Mouse (Mus musculus) CH12.LX (cell line): ENCODE measurements at regions not wholly inside any gene's neighbourhood (a gene's known extent, or its start where the extent isn't known, plus 50 kb on each side); places are given as distances from the start of the nearest gene placed in this dataset.

Experiments
- DNase-seq: peaks from one replicate; pipeline ENCODE4 v3.0.0-alpha.2; 2013; ENCODE audit errors: extremely low read depth
- H3K27ac ChIP-seq: 2 replicates; pipeline ENCODE4 v1.5.1; 2012; ENCODE audit warnings: low read depth, mild to moderate bottlenecking, control low read depth, moderate library complexity; ENCODE audit not compliant: insufficient read depth
- H3K27me3 ChIP-seq: replicated peaks from 2 replicates; pipeline ENCODE3; 2012; ENCODE audit warnings: inconsistent platforms
- H3K36me3 ChIP-seq, 2 experiments: replicated peaks in 1 of 2; 2 replicates each; pipeline versions ENCODE3 to v1.6.1; 2012; ENCODE audit warnings: inconsistent platforms in 1 of 2, low read length in 1 of 2, mild to moderate bottlenecking in 1 of 2, mixed read lengths in 1 of 2, moderate library complexity in 1 of 2; ENCODE audit not compliant: control insufficient read depth in 1 of 2, insufficient read depth in 1 of 2
- H3K4me1 ChIP-seq, 2 experiments: 2 replicates each; pipeline ENCODE4 v1.6.1; 2012; ENCODE audit warnings: inconsistent platforms in 1 of 2, moderate library complexity in 1 of 2; ENCODE audit not compliant: insufficient read depth in 2 of 2, control insufficient read depth in 1 of 2
- H3K4me2 ChIP-seq: 2 replicates; pipeline ENCODE4 v1.6.1; 2012; ENCODE audit warnings: low read depth, mild to moderate bottlenecking, control low read depth; ENCODE audit not compliant: poor library complexity, insufficient read depth, severe bottlenecking
- H3K4me3 ChIP-seq, 3 experiments: fragments of 150-350 bp in 1 of 3; sonication (generic) in 1 of 3; replicated peaks in 1 of 3; 2 replicates each; pipeline versions ENCODE3 to v1.5.1; 2011 to 2012; ENCODE audit warnings: low read depth in 2 of 3, low read length in 2 of 3, mild to moderate bottlenecking in 2 of 3, moderate library complexity in 2 of 3, control low read depth in 1 of 3, improper control_type of control experiment in 1 of 3, inconsistent platforms in 1 of 3, mixed read lengths in 1 of 3; ENCODE audit not compliant: poor library complexity in 1 of 3
- H3K79me2 ChIP-seq: replicated peaks from 2 replicates; pipeline ENCODE4 v1.6.1; 2012; ENCODE audit warnings: mild to moderate bottlenecking, moderate library complexity; ENCODE audit not compliant: control insufficient read depth, poor library complexity, insufficient read depth, severe bottlenecking; ENCODE audit errors: extremely low read depth
- H3K9ac ChIP-seq: 2 replicates; pipeline ENCODE4 v1.6.1; 2012; ENCODE audit warnings: low read depth, mild to moderate bottlenecking, control low read depth, moderate library complexity; ENCODE audit not compliant: insufficient read depth
- H3K9me3 ChIP-seq: replicated peaks from 2 replicates; pipeline ENCODE3; 2012; ENCODE audit warnings: low read length, inconsistent platforms, mixed read lengths
- CHD1 ChIP-seq: IDR thresholded peaks from 2 replicates; pipeline ENCODE4 v1.6.1; 2012; ENCODE audit warnings: low read depth, low read length, improper control_type of control experiment, inconsistent platforms
- CHD2 ChIP-seq: IDR thresholded peaks from 2 replicates; pipeline ENCODE4 v1.6.1; 2011; ENCODE audit warnings: low read length, improper control_type of control experiment
- E2F4 ChIP-seq: IDR thresholded peaks from 2 replicates; pipeline ENCODE4 v1.6.1; 2011; ENCODE audit warnings: low read depth, low read length, improper control_type of control experiment; ENCODE audit not compliant: insufficient replicate concordance
- IRF4 ChIP-seq: IDR thresholded peaks from 2 replicates; pipeline ENCODE4 v1.6.1; 2014; ENCODE audit warnings: low read depth, mild to moderate bottlenecking, inconsistent platforms, low read length, improper control_type of control experiment
- JUND ChIP-seq: conservative IDR thresholded peaks from 2 replicates; pipeline ENCODE4 v1.6.1; 2011; ENCODE audit warnings: low read depth, low read length, improper control_type of control experiment
- KAT2A ChIP-seq: IDR thresholded peaks from 2 replicates; pipeline ENCODE4 v1.6.1; 2012; ENCODE audit warnings: low read length, improper control_type of control experiment, inconsistent platforms; ENCODE audit not compliant: insufficient replicate concordance
- MAZ ChIP-seq: IDR thresholded peaks from 2 replicates; pipeline ENCODE4 v1.6.1; 2012; ENCODE audit warnings: low read depth, mild to moderate bottlenecking, inconsistent platforms, low read length, improper control_type of control experiment, moderate library complexity
- MEF2A ChIP-seq: IDR thresholded peaks from 2 replicates; pipeline ENCODE4 v1.6.1; 2014; ENCODE audit warnings: low read depth, mild to moderate bottlenecking, inconsistent platforms, low read length, improper control_type of control experiment, borderline replicate concordance
- POLR2A ChIP-seq: IDR thresholded peaks from 2 replicates; pipeline ENCODE4 v1.6.1; 2011; ENCODE audit warnings: low read depth, mild to moderate bottlenecking, improper control_type of control experiment, low read length
- POLR2AphosphoS2 ChIP-seq: IDR thresholded peaks from 2 replicates; pipeline ENCODE4 v1.6.1; 2011; ENCODE audit warnings: low read depth, low read length, improper control_type of control experiment
- RAD21 ChIP-seq: IDR thresholded peaks from 2 replicates; pipeline ENCODE4 v1.6.1; 2011; ENCODE audit warnings: low read depth, mild to moderate bottlenecking, low read length, improper control_type of control experiment, moderate library complexity
- SMC3 ChIP-seq: IDR thresholded peaks from 2 replicates; pipeline ENCODE4 v1.6.1; 2011; ENCODE audit warnings: low read depth, low read length, improper control_type of control experiment
- TCF12 ChIP-seq: IDR thresholded peaks from 2 replicates; pipeline ENCODE4 v1.6.1; 2014; ENCODE audit warnings: low read depth, mild to moderate bottlenecking, inconsistent platforms, low read length, improper control_type of control experiment
- USF2 ChIP-seq: conservative IDR thresholded peaks from 2 replicates; pipeline ENCODE4 v1.6.1; 2011; ENCODE audit warnings: low read depth, low read length, improper control_type of control experiment
- ZKSCAN1 ChIP-seq: IDR thresholded peaks from 2 replicates; pipeline ENCODE4 v1.6.1; 2012; ENCODE audit warnings: low read depth, inconsistent platforms, low read length, improper control_type of control experiment, borderline replicate concordance
- ZMIZ1 ChIP-seq: IDR thresholded peaks from 2 replicates; pipeline ENCODE4 v1.6.1; 2012; ENCODE audit warnings: low read depth, mild to moderate bottlenecking, inconsistent platforms, low read length, improper control_type of control experiment
- dilution Hi-C: fragments of 300-500 bp; cut with MboI; formaldehyde crosslinking; loops from 2 replicates; pipeline ENCODE4 v1.14.3; 2020; ENCODE audit warnings: low sequenced_read_pairs; ENCODE audit not compliant: extremely low pct_unique_long_range_greater_than_20kb, extremely low pct_ligation_motif_present
- in situ Hi-C: fragments of 300-500 bp; cut with MboI; formaldehyde crosslinking; loops from 3 replicates; pipeline ENCODE4 v1.14.3; 2019; ENCODE audit warnings: low sequenced_read_pairs, low pct_ligation_motif_present, low pct_unique_long_range_greater_than_20kb, mixed read lengths

- DNase-seq, result no peak
- Histone ChIP-seq H3K4me2 (no peak overlapping the region), H3K4me3 (no peak overlapping the region), H3K9me3 (no peaks in the 10 kb centered on the region), H3K4me1 (no peaks in the 10 kb centered on the region), H3K9ac (no peak overlapping the region), H3K27me3 (no peaks in the 10 kb centered on the region), H3K27ac (no peak overlapping the region), H3K79me2 (no peaks in the 10 kb centered on the region)
- in situ Hi-C loops, result no loop called here
- dilution Hi-C loops, result no loop called here
- no peak for TF ChIP-seq MAZ
- no peak for TF ChIP-seq CHD2
- TF ChIP-seq ZKSCAN1, result no peak
- no peak for TF ChIP-seq KAT2A
- TF ChIP-seq, all 38 proteins: peak for 0
- H3K36me3 ChIP-seq, result no peaks in the 10 kb centered on the region
Measured at GRCm38 (mm10) chr3:16369629-16370028, 363.4 kb upstream of the Gm5150 start.

- Histone ChIP-seq H3K36me3 (no peaks in the 10 kb centered on the region), H3K4me1 (no peaks in the 10 kb centered on the region), H3K27me3 (no peaks in the 10 kb centered on the region), H3K9me3 (no peaks in the 10 kb centered on the region), H3K79me2 (no peaks in the 10 kb centered on the region), H3K4me2 (no peak overlapping the region), H3K4me3 (no peak overlapping the region), H3K9ac (no peak overlapping the region), H3K27ac (no peak overlapping the region)
- dilution Hi-C loops (no loop called here), in situ Hi-C loops (no loop called here)
- TF ChIP-seq MEF2A (no peak), ZMIZ1 (no peak), USF2 (no peak), JUND (no peak), RAD21 (no peak), POLR2A (no peak), CHD1 (no peak), POLR2AphosphoS2 (no peak), TCF12 (no peak), SMC3 (no peak), E2F4 (no peak)
- no peak for DNase-seq
Measured at GRCm38 (mm10) chr3:16363134-16363533, 356.9 kb upstream of the Gm5150 start.

GRCm38 (mm10) chr3:16358999-16359398 lies 352.8 kb upstream of the Gm5150 start:
- TF ChIP-seq IRF4, result no peak
- DNase-seq, result no peak
- Histone ChIP-seq H3K79me2 (no peaks in the 10 kb centered on the region), H3K4me2 (no peak overlapping the region), H3K4me1 (no peaks in the 10 kb centered on the region), H3K36me3 (no peaks in the 10 kb centered on the region), H3K27ac (no peak overlapping the region), H3K27me3 (no peaks in the 10 kb centered on the region), H3K4me3 (no peak overlapping the region), H3K9me3 (no peaks in the 10 kb centered on the region), H3K9ac (no peak overlapping the region)
- in situ Hi-C loops, result no loop called here
- dilution Hi-C loops, result no loop called here
